Mouse (Mus musculus) cerebellum, adult 9-10 months (tissue): ENCODE results near the gene BC052040.

ENCODE experiments used
- DNase-seq: peaks from one replicate; pipeline ENCODE4 v3.0.0; 2022

The BC052040 gene

GRCm38 (mm10) chr2:115717980-115718379, 136.5 kb downstream of the BC052040 start:
- no peak for DNase-seq

GRCm38 (mm10) chr2:115723452-115723851, 141.9 kb downstream of the BC052040 start:
- DNase-seq = no peak

GRCm38 (mm10) chr2:115724216-115724615, 142.7 kb downstream of the BC052040 start:
- DNase-seq = no peak

- no peak for DNase-seq
Observed at GRCm38 (mm10) chr2:115724726-115725125, 143.2 kb downstream of the BC052040 start.

GRCm38 (mm10) chr2:115725503-115725902, 144.0 kb downstream of the BC052040 start:
- no peak for DNase-seq

- no peak for DNase-seq
Observed at GRCm38 (mm10) chr2:115725926-115726325, 144.4 kb downstream of the BC052040 start.

- no peak for DNase-seq
Observed at GRCm38 (mm10) chr2:115726806-115727205, 145.3 kb downstream of the BC052040 start.

- DNase-seq = no peak
Observed at GRCm38 (mm10) chr2:115728627-115729026, 147.1 kb downstream of the BC052040 start.

- DNase-seq = no peak
Observed at GRCm38 (mm10) chr2:115730502-115730901, 149.0 kb downstream of the BC052040 start.

- no peak for DNase-seq
Observed at GRCm38 (mm10) chr2:115731171-115731570, 149.7 kb downstream of the BC052040 start.

GRCm38 (mm10) chr2:115732572-115732971, 151.1 kb downstream of the BC052040 start:
- DNase-seq = no peak

GRCm38 (mm10) chr2:115733017-115733692, 151.6 kb downstream of the BC052040 start:
- DNase-seq = no peak

GRCm38 (mm10) chr2:115734850-115735249, 153.3 kb downstream of the BC052040 start:
- DNase-seq = no peak

GRCm38 (mm10) chr2:115736416-115736815, 154.9 kb downstream of the BC052040 start:
- no peak for DNase-seq

- no peak for DNase-seq
Observed at GRCm38 (mm10) chr2:115737966-115738365, 156.4 kb downstream of the BC052040 start.

- DNase-seq = no peak
Observed at GRCm38 (mm10) chr2:115742061-115742460, 160.5 kb downstream of the BC052040 start.

GRCm38 (mm10) chr2:115747639-115748038, 166.1 kb downstream of the BC052040 start:
- DNase-seq = no peak

GRCm38 (mm10) chr2:115751177-115751576, 169.7 kb downstream of the BC052040 start:
- DNase-seq = no peak

GRCm38 (mm10) chr2:115757685-115758084, 176.2 kb downstream of the BC052040 start:
- no peak for DNase-seq

- no peak for DNase-seq
Observed at GRCm38 (mm10) chr2:115758542-115758941, 177.0 kb downstream of the BC052040 start.

GRCm38 (mm10) chr2:115764595-115765305, 183.2 kb downstream of the BC052040 start:
- no peak for DNase-seq

GRCm38 (mm10) chr2:115769597-115770305, 188.2 kb downstream of the BC052040 start:
- DNase-seq = no peak

GRCm38 (mm10) chr2:115772709-115773108, 191.2 kb downstream of the BC052040 start:
- no peak for DNase-seq
